Mouse (Mus musculus) MEL (cell line): ENCODE results near the gene Tjp2. TPM values are rescaled to one million over a fixed set of nuclear protein-coding genes. Genes with fewer than 3 reads are reported as not detected.

Experiments
- DNase-seq: peaks from one replicate; pipeline ENCODE4 v3.0.0; 2011; ENCODE audit warnings: low read depth, low spot score
- H3K27ac ChIP-seq: 2 replicates; pipeline ENCODE4 v1.5.1; 2012; ENCODE audit warnings: low read depth, mild to moderate bottlenecking, control low read depth, low read length, moderate library complexity; ENCODE audit not compliant: control insufficient read depth
- H3K27me3 ChIP-seq, 2 experiments: fragments of 150-350 bp in 1 of 2; sonication (generic) in 1 of 2; 2 replicates each; pipeline ENCODE4 v1.6.1; 2012; ENCODE audit warnings: low read length in 2 of 2, mild to moderate bottlenecking in 2 of 2, improper control_type of control experiment in 1 of 2, moderate library complexity in 1 of 2; ENCODE audit not compliant: insufficient read depth in 2 of 2, control insufficient read depth in 1 of 2
- H3K36me3 ChIP-seq, 2 experiments: 2 replicates each; pipeline ENCODE4 v1.6.1; 2012 to 2014; ENCODE audit warnings: low read length in 2 of 2, improper control_type of control experiment in 1 of 2, inconsistent platforms in 1 of 2, mild to moderate bottlenecking in 1 of 2; ENCODE audit not compliant: insufficient read depth in 2 of 2, control insufficient read depth in 1 of 2
- H3K4me1 ChIP-seq, 2 experiments: fragments of 150-350 bp in 1 of 2; sonication (generic) in 1 of 2; 2 replicates each; pipeline ENCODE4 v1.6.1; 2012; ENCODE audit warnings: low read length in 2 of 2, improper control_type of control experiment in 1 of 2, mild to moderate bottlenecking in 1 of 2; ENCODE audit not compliant: insufficient read depth in 2 of 2, control insufficient read depth in 1 of 2
- H3K4me3 ChIP-seq, 2 experiments: fragments of 150-350 bp in 1 of 2; sonication (generic) in 1 of 2; 2 replicates each; pipeline ENCODE4 v1.5.1; 2012; ENCODE audit warnings: low read depth in 2 of 2, low read length in 2 of 2, mild to moderate bottlenecking in 2 of 2, moderate library complexity in 2 of 2, control low read depth in 1 of 2, improper control_type of control experiment in 1 of 2; ENCODE audit not compliant: control insufficient read depth in 1 of 2, insufficient read depth in 1 of 2
- H3K79me2 ChIP-seq: 2 replicates; pipeline ENCODE4 v1.6.1; 2012; ENCODE audit warnings: mild to moderate bottlenecking, low read length, moderate library complexity; ENCODE audit not compliant: control insufficient read depth, poor library complexity, insufficient read depth
- H3K9ac ChIP-seq: 2 replicates; pipeline ENCODE4 v1.6.1; 2012; ENCODE audit warnings: low read depth, mild to moderate bottlenecking, control low read depth, low read length, moderate library complexity; ENCODE audit not compliant: control insufficient read depth, poor library complexity, severe bottlenecking
- H3K9me3 ChIP-seq: fragments of 150-350 bp; sonication (generic); replicated peaks from 2 replicates; pipeline ENCODE4 v1.6.1; 2012; ENCODE audit warnings: mild to moderate bottlenecking, low read length, improper control_type of control experiment, moderate library complexity; ENCODE audit not compliant: insufficient read depth
- E2F4 ChIP-seq: IDR thresholded peaks from 2 replicates; pipeline ENCODE4 v1.6.1; 2011; ENCODE audit warnings: low read depth, low read length, improper control_type of control experiment, borderline replicate concordance
- EP300 ChIP-seq, 2 experiments: IDR thresholded peaks; 2 replicates each; pipeline ENCODE4 v1.6.1; 2011; ENCODE audit warnings: improper control_type of control experiment in 2 of 2, low read length in 2 of 2, low read depth in 1 of 2, mild to moderate bottlenecking in 1 of 2
- ETS1 ChIP-seq: IDR thresholded peaks from 2 replicates; pipeline ENCODE4 v1.6.1; 2012; ENCODE audit warnings: low read depth, mild to moderate bottlenecking, inconsistent platforms, low read length, improper control_type of control experiment, moderate library complexity
- GABPA ChIP-seq: IDR thresholded peaks from 2 replicates; pipeline ENCODE4 v1.6.1; 2012; ENCODE audit warnings: low read depth, mild to moderate bottlenecking, inconsistent platforms, low read length, improper control_type of control experiment, moderate library complexity
- KAT2A ChIP-seq: conservative IDR thresholded peaks from 2 replicates; pipeline ENCODE4 v1.6.1; 2012; ENCODE audit warnings: low read depth, low read length, improper control_type of control experiment, inconsistent platforms
- MAFK ChIP-seq: IDR thresholded peaks from 2 replicates; pipeline ENCODE4 v1.6.1; 2011; ENCODE audit warnings: low read depth, mild to moderate bottlenecking, low read length, improper control_type of control experiment, borderline replicate concordance
- MAX ChIP-seq: IDR thresholded peaks from 2 replicates; pipeline ENCODE4 v1.6.1; 2011; ENCODE audit warnings: low read length, improper control_type of control experiment
- NELFE ChIP-seq: IDR thresholded peaks from 2 replicates; pipeline ENCODE4 v1.6.1; 2011; ENCODE audit warnings: low read depth, low read length, improper control_type of control experiment
- NRF1 ChIP-seq: IDR thresholded peaks from 2 replicates; pipeline ENCODE4 v1.6.1; 2014; ENCODE audit warnings: low read depth, mild to moderate bottlenecking, inconsistent platforms, low read length, improper control_type of control experiment, moderate library complexity; ENCODE audit not compliant: poor library complexity, insufficient read depth, severe bottlenecking
- RAD21 ChIP-seq: IDR thresholded peaks from 2 replicates; pipeline ENCODE4 v1.6.1; 2011; ENCODE audit warnings: mild to moderate bottlenecking, low read depth, low read length, improper control_type of control experiment
- SIN3A ChIP-seq: IDR thresholded peaks from 2 replicates; pipeline ENCODE4 v1.6.1; 2012; ENCODE audit warnings: low read length, improper control_type of control experiment, inconsistent platforms
- SMC3 ChIP-seq: IDR thresholded peaks from 2 replicates; pipeline ENCODE4 v1.6.1; 2011; ENCODE audit warnings: low read depth, low read length, improper control_type of control experiment
- TBP ChIP-seq: IDR thresholded peaks from 2 replicates; pipeline ENCODE4 v1.8.0; 2011; ENCODE audit warnings: low read depth, low read length, improper control_type of control experiment
- TCF12 ChIP-seq: IDR thresholded peaks from 2 replicates; pipeline ENCODE4 v1.6.1; 2014; ENCODE audit warnings: low read depth, mild to moderate bottlenecking, inconsistent platforms, low read length, improper control_type of control experiment, moderate library complexity
- UBTF ChIP-seq: IDR thresholded peaks from 2 replicates; pipeline ENCODE4 v1.6.1; 2012; ENCODE audit warnings: low read depth, mild to moderate bottlenecking, inconsistent platforms, low read length, improper control_type of control experiment, moderate library complexity, borderline replicate concordance; ENCODE audit not compliant: insufficient read depth
- USF2 ChIP-seq, 2 experiments: IDR thresholded peaks; 2 replicates each; pipeline ENCODE4 v1.6.1; 2011 to 2012; ENCODE audit warnings: improper control_type of control experiment in 2 of 2, low read length in 2 of 2, borderline replicate concordance in 1 of 2, inconsistent platforms in 1 of 2, low read depth in 1 of 2, mild to moderate bottlenecking in 1 of 2; ENCODE audit not compliant: insufficient read depth in 1 of 2
- ZKSCAN1 ChIP-seq: IDR thresholded peaks from 2 replicates; pipeline ENCODE4 v1.6.1; 2012; ENCODE audit warnings: low read depth, mild to moderate bottlenecking, inconsistent platforms, low read length, improper control_type of control experiment, moderate library complexity
- ZMIZ1 ChIP-seq: IDR thresholded peaks from 2 replicates; pipeline ENCODE4 v1.6.1; 2012; ENCODE audit warnings: low read depth, mild to moderate bottlenecking, inconsistent platforms, low read length, improper control_type of control experiment, moderate library complexity
- ZNF384 ChIP-seq: IDR thresholded peaks from 2 replicates; pipeline ENCODE4 v1.6.1; 2012; ENCODE audit warnings: low read depth, mild to moderate bottlenecking, inconsistent platforms, low read length, improper control_type of control experiment
- polyA plus RNA-seq, 2 experiments: library from polyadenylated mRNA; stranded (reverse) in 1 of 2; unstranded in 1 of 2; fragments of >175 nt in 1 of 2; fragments of >200 nt in 1 of 2; gene quantifications; 2 replicates each; pipeline versions ENCODE4 v1.2.1 to v1.2.4; 2012; ENCODE audit warnings: low replicate concordance in 2 of 2, low read depth in 1 of 2; ENCODE audit not compliant: insufficient read length in 2 of 2, insufficient read depth in 1 of 2, missing spikeins in 1 of 2
- total RNA-seq: library from RNA; depleted of rRNA; stranded (reverse); fragments of 300-350 nt; gene quantifications from 2 replicates; pipeline ENCODE4 v1.2.3, GENCODE M21; 2012

Tjp2 gene
- total and polyA plus RNA-seq, 3 experiments: 3.0 to 8.3 TPM; not detected in 1

- Histone ChIP-seq H3K79me2 (no peaks in the 10 kb centered on the region), H3K4me3 (no peak overlapping the region), H3K27me3 (peaks cover 0 to 4% of the 10 kb centered on the region in 2 experiments; a peak in 2 of 4 replicates), H3K9ac (no peak overlapping the region), H3K27ac (no peak overlapping the region), H3K4me1 (no peaks in the 10 kb centered on the region), H3K36me3 (no peaks in the 10 kb centered on the region), H3K9me3 (no peaks in the 10 kb centered on the region)
- DNase-seq: no peak
- TF ChIP-seq NRF1: no peak
Measured at GRCm38 (mm10) chr19:24217851-24218250, 7.0 kb downstream of the Tjp2 start.

GRCm38 (mm10) chr19:24216771-24217170, 8.1 kb downstream of the Tjp2 start:
- Histone ChIP-seq H3K27me3 (peaks cover 0 to 4% of the 10 kb centered on the region in 2 experiments; a peak in 2 of 4 replicates), H3K4me1 (no peaks in the 10 kb centered on the region), H3K79me2 (no peaks in the 10 kb centered on the region), H3K4me3 (no peak overlapping the region), H3K9ac (no peak overlapping the region), H3K9me3 (no peaks in the 10 kb centered on the region), H3K27ac (no peak overlapping the region), H3K36me3 (no peaks in the 10 kb centered on the region)
- no peak for DNase-seq
- no peak for TF ChIP-seq GABPA
- TF ChIP-seq ZKSCAN1: no peak
- TF ChIP-seq MAX: no peak
- no peak for TF ChIP-seq USF2 (IDR thresholded peaks at IDR 0.05; ENCODE audit: borderline replicate concordance in 1 of 2, insufficient read depth in 1 of 2, low read depth in 1 of 2, low read length in 2 of 2)
- TF ChIP-seq UBTF: no peak
- TF ChIP-seq KAT2A: no peak
- no peak for TF ChIP-seq ETS1
- no peak for TF ChIP-seq NRF1
- TF ChIP-seq EP300 (IDR thresholded peaks at IDR 0.05; ENCODE audit: low read depth in 1 of 2, low read length in 2 of 2): no peak
- no peak for TF ChIP-seq E2F4
- TF ChIP-seq RAD21: no peak
- TF ChIP-seq NELFE: no peak
- no peak for TF ChIP-seq SIN3A
- TF ChIP-seq ZNF384: no peak
- no peak for TF ChIP-seq SMC3
- TF ChIP-seq TBP: no peak
- TF ChIP-seq MAFK: no peak
- TF ChIP-seq TCF12: no peak
- TF ChIP-seq ZMIZ1: no peak
